Comparison of ENCODE assay signal across 9 mouse cellular contexts in the genomic region with DNA sequence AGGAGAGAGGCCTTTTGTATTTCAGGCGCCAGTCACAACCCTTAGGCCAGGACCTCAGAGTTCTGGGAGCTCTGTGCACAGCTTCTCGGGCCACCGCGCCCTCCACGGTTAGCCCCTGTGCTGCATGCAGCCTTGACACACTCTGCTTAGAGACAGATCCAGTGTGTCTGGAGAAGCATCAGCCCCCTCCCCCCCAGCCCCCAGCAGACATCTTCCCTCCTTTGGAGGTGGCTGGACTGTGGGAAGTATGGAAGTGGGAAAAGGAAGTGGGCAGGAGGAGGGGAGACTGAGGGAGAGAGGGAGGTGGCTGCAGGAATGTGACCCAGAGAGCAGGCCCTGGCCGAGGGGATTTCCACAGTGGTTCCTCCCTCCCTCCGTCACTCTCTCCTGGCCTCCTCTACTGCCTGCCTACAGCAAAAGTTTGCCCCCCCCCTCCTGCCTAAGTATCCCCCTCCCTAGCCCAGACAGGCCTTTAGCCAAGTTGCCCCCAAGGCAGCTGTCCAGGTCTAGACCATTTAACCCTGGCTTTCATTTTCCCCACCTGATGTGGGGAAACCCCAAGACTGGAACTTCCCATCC. TPM values are rescaled to one million over a fixed set of nuclear protein-coding genes. Genes with fewer than 3 reads are reported as not detected.
DNase-seq lines count a peak whose midpoint lies in the region; ATAC-seq lines count a peak whose summit lies in the region.
"Had no signal": no experiment of that assay in that cellular context is flagged by ENCODE, and none has a peak within 500 bp of the region (broad histone marks: within the 10 kb centered on the region; RNA-seq: fewer than 3 reads in every experiment).

No protein-coding gene starts in this region.

- peak overlapping the region; percentile 97 for H3K4me2 ChIP-seq in kidney, embryonic 16.5 days (replicated peaks; ENCODE audit: low read depth, low read length)
- peak overlapping the region; percentile 69 for H3K4me2 ChIP-seq in heart, embryonic 16.5 days (ENCODE audit: low read depth, low read length)
- H3K4me2 ChIP-seq in neural tube, embryonic 15.5 days, result 0 out of 2 replicates have a peak overlapping the region, but pooled peaks have one; percentile 99

- peaks cover 19% of the 10 kb centered on the region for H3K4me1 ChIP-seq in kidney, embryonic 16.5 days (ENCODE audit: insufficient read depth, low read length)
- peaks cover 7% of the 10 kb centered on the region for H3K4me1 ChIP-seq in heart, embryonic 16.5 days (ENCODE audit: control insufficient read depth, insufficient read depth, low read length)
- H3K4me1 ChIP-seq in neural tube, embryonic 15.5 days, result peaks cover 17% of the 10 kb centered on the region

- no peak for ATAC-seq in kidney, embryonic 16.5 days (ENCODE audit: low FRiP score, low TSS enrichment)
- ATAC-seq in heart, embryonic 16.5 days (replicated peaks; ENCODE audit: extremely low read depth, insufficient read depth, low FRiP score), result no peak
- ATAC-seq in neural tube, embryonic 15.5 days (ENCODE audit: low FRiP score), result no peak

- no peaks in the 10 kb centered on the region for H3K9me3 ChIP-seq in kidney, embryonic 16.5 days (ENCODE audit: low read length)
- H3K9me3 ChIP-seq in heart, embryonic 16.5 days (replicated peaks; ENCODE audit: control insufficient read depth, low read length), result no peaks in the 10 kb centered on the region
- H3K9me3 ChIP-seq in neural tube, embryonic 15.5 days (replicated peaks), result no peaks in the 10 kb centered on the region

- no peak overlapping the region for H3K27ac ChIP-seq in kidney, embryonic 16.5 days (ENCODE audit: low read length)
- H3K27ac ChIP-seq in heart, embryonic 16.5 days (ENCODE audit: low read length), result 0 out of 2 replicates have a peak overlapping the region, but pooled peaks have one; percentile 3
- no peak overlapping the region for H3K27ac ChIP-seq in neural tube, embryonic 15.5 days (replicated peaks)

- H3K36me3 ChIP-seq in kidney, embryonic 16.5 days (ENCODE audit: insufficient read depth, low read length), result no peaks in the 10 kb centered on the region
- no peaks in the 10 kb centered on the region for H3K36me3 ChIP-seq in heart, embryonic 16.5 days (ENCODE audit: control insufficient read depth, insufficient read depth)
- no peaks in the 10 kb centered on the region for H3K36me3 ChIP-seq in neural tube, embryonic 15.5 days

- H3K4me3 ChIP-seq in kidney, embryonic 16.5 days (ENCODE audit: low read length), result 0 out of 2 replicates have a peak overlapping the region, but pooled peaks have one; percentile 14
- peak overlapping the region; percentile 58 for H3K4me3 ChIP-seq in heart, embryonic 16.5 days (ENCODE audit: low read length)
- H3K4me3 ChIP-seq in neural tube, embryonic 15.5 days (replicated peaks), result no peak overlapping the region

- peaks cover 11% of the 10 kb centered on the region for H3K27me3 ChIP-seq in kidney, embryonic 16.5 days (ENCODE audit: insufficient read depth, low read length)
- H3K27me3 ChIP-seq in heart, embryonic 16.5 days (ENCODE audit: control insufficient read depth, insufficient read depth, low read length), result peaks cover 6% of the 10 kb centered on the region
- H3K27me3 ChIP-seq in neural tube, embryonic 15.5 days (replicated peaks), result peaks cover 16% of the 10 kb centered on the region

- WGBS in kidney, embryonic 16.5 days, result 66% methylated on average over 7 of the region's 7 CpGs
- 45% methylated on average over 7 of the region's 7 CpGs for WGBS in heart, embryonic 16.5 days
- WGBS in neural tube, embryonic 15.5 days, result 63% methylated on average over 7 of the region's 7 CpGs

- 0 out of 2 replicates have a peak overlapping the region, but pooled peaks have one; percentile 14 for H3K9ac ChIP-seq in kidney, embryonic 16.5 days (replicated peaks; ENCODE audit: low read length)
- H3K9ac ChIP-seq in heart, embryonic 16.5 days (ENCODE audit: low read length), result peak overlapping the region; percentile 21; the same call in 1 of the 2 replicates
- H3K9ac ChIP-seq in neural tube, embryonic 15.5 days (replicated peaks), result no peak overlapping the region

- DNase-seq in kidney, postnatal 25 days, result no peak
- peak; percentile 31 for DNase-seq in T-cell, adult 2 months (ENCODE audit: low spot score)
- no peak for DNase-seq in urinary bladder, postnatal 36 days (ENCODE audit: low spot score in 2 of 2)
- no peak for DNase-seq in cerebellum, adult 18-20 months
- DNase-seq: adrenal gland, postnatal 10 days; lung, postnatal 14 days had no signal

RNA-seq across cellular contexts. Expression of a gene that starts 1.8 kb away (rescaled TPM):
- 5.9 and 6.4 TPM in 2 replicates for polyA plus RNA-seq in kidney, embryonic 16.5 days (2015; fragmentation: Nextera tagmentation; extraction: Ambion mirVana)
- polyA plus RNA-seq in heart, embryonic 16.5 days (2015; fragmentation: Nextera tagmentation; extraction: Ambion mirVana), result 5.3 and 10.9 TPM in 2 replicates
- polyA plus RNA-seq in neural tube, embryonic 15.5 days (2015; fragmentation: Nextera tagmentation; extraction: Ambion mirVana), result 4.8 and 10.1 TPM in 2 replicates

RNA-seq across cellular contexts. Expression of a gene that starts 6.3 kb away (rescaled TPM):
- 159 and 170 TPM in 2 replicates for polyA plus RNA-seq in kidney, embryonic 16.5 days (2015; fragmentation: Nextera tagmentation; extraction: Ambion mirVana)
- polyA plus RNA-seq in heart, embryonic 16.5 days (2015; fragmentation: Nextera tagmentation; extraction: Ambion mirVana), result 89.4 and 89.9 TPM in 2 replicates
- polyA plus RNA-seq in neural tube, embryonic 15.5 days (2015; fragmentation: Nextera tagmentation; extraction: Ambion mirVana), result 86.3 and 99.5 TPM in 2 replicates

RNA-seq across cellular contexts. Expression of a gene that starts 7.9 kb away (rescaled TPM):
- 3.5 and 3.8 TPM in 2 replicates for polyA plus RNA-seq in kidney, embryonic 16.5 days (2015; fragmentation: Nextera tagmentation; extraction: Ambion mirVana)
- polyA plus RNA-seq in heart, embryonic 16.5 days (2015; fragmentation: Nextera tagmentation; extraction: Ambion mirVana), result 1.2 and 1.9 TPM in 2 replicates
- polyA plus RNA-seq in neural tube, embryonic 15.5 days (2015; fragmentation: Nextera tagmentation; extraction: Ambion mirVana), result 21.2 and 25.6 TPM in 2 replicates

RNA-seq across cellular contexts. Expression of a gene that starts 15.7 kb away (rescaled TPM):
- polyA plus RNA-seq in kidney, embryonic 16.5 days (2015; fragmentation: Nextera tagmentation; extraction: Ambion mirVana), result 1,922 and 2,030 TPM in 2 replicates
- 1,191 and 1,235 TPM in 2 replicates for polyA plus RNA-seq in heart, embryonic 16.5 days (2015; fragmentation: Nextera tagmentation; extraction: Ambion mirVana)
- 1,466 and 1,575 TPM in 2 replicates for polyA plus RNA-seq in neural tube, embryonic 15.5 days (2015; fragmentation: Nextera tagmentation; extraction: Ambion mirVana)

RNA-seq across cellular contexts. Expression of a gene that starts 34.1 kb away (rescaled TPM):
- 0.63 and 0.81 TPM in 2 replicates for polyA plus RNA-seq in kidney, embryonic 16.5 days (2015; fragmentation: Nextera tagmentation; extraction: Ambion mirVana)
- 0.49 and 0.63 TPM in 2 replicates for polyA plus RNA-seq in heart, embryonic 16.5 days (2015; fragmentation: Nextera tagmentation; extraction: Ambion mirVana)
- 2.9 and 3.6 TPM in 2 replicates for polyA plus RNA-seq in neural tube, embryonic 15.5 days (2015; fragmentation: Nextera tagmentation; extraction: Ambion mirVana)
